ENCODE assay signal across 8 mouse cellular contexts in the genomic region with DNA sequence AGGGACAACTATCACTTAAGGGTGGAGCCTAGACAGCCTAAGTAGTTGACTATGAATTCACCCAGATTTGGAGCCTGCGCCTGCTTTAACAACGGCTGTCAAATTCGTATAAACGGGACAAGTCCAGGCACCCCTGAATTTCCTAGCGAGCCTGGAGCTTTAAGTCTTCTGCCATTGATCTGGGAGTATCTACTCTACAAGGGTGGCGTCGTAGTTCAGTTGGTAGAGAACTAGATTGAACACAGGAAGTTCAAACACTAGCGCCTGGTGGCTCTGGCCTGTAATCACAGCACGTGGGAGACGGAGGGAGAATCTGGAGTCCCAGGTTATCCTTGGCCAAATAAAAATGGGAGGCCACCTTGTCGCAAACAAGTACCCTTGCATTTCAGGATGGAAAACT. TPM values are rescaled to one million over a fixed set of nuclear protein-coding genes. Genes with fewer than 3 reads are reported as not detected.
A peak's percentile ranks its signal among the peaks of the same experiment; 100 is the strongest.
DNase-seq lines count a peak whose midpoint lies in the region; ATAC-seq and TF ChIP-seq lines count a peak whose summit lies in the region.

No protein-coding gene starts in this region.

- 61% methylated on average over 11 of the region's 11 CpGs for WGBS in kidney, adult 2 months
- WGBS in hindbrain, embryonic 15.5 days = 71% methylated on average over 11 of the region's 11 CpGs

- TF ChIP-seq POLR2A in kidney, adult 2 months (IDR thresholded peaks at IDR 0.05; ENCODE audit: low read depth, low read length) = no peak

- peak overlapping the region; percentile 89 for H3K4me2 ChIP-seq in hindbrain, embryonic 15.5 days

- TF ChIP-seq CTCF in kidney, adult 2 months (conservative IDR thresholded peaks at IDR 0.05; ENCODE audit: insufficient read depth, insufficient read length, low read depth, low read length) = no peak

- H3K27ac ChIP-seq in kidney, adult 2 months (ENCODE audit: insufficient read depth, low read depth, low read length) = peak overlapping the region; percentile 24; the same call in 1 of the 2 replicates
- 0 out of 2 replicates have a peak overlapping the region, but pooled peaks have one; percentile 69 for H3K27ac ChIP-seq in hindbrain, embryonic 15.5 days (replicated peaks)

- H3K4me1 ChIP-seq in kidney, adult 2 months (ENCODE audit: control insufficient read depth, insufficient read depth, low read length) = peaks cover 11% of the 10 kb centered on the region; the same call in 1 of the 2 replicates
- H3K4me1 ChIP-seq in hindbrain, embryonic 15.5 days (replicated peaks) = peaks cover 15% of the 10 kb centered on the region

- ATAC-seq in activated CD4-positive, CD25-positive, alpha-beta regulatory T cell, adult 4 months = peak; percentile 56
- ATAC-seq in hindbrain, embryonic 15.5 days (ENCODE audit: low FRiP score, low read depth) = peak; percentile 1; the same call in 1 of the 2 replicates
- ATAC-seq in megakaryocyte-erythroid progenitor cell, adult 5-6 weeks (replicated peaks; ENCODE audit: low FRiP score, low TSS enrichment, poor library complexity, severe bottlenecking) = peak; percentile 26

- no peaks in the 10 kb centered on the region for H3K27me3 ChIP-seq in kidney, adult 2 months (replicated peaks; ENCODE audit: control insufficient read depth, insufficient read depth, low read length)
- H3K27me3 ChIP-seq in hindbrain, embryonic 15.5 days = no peaks in the 10 kb centered on the region

- H3K9me3 ChIP-seq in hindbrain, embryonic 15.5 days = no peaks in the 10 kb centered on the region

- no peaks in the 10 kb centered on the region for H3K36me3 ChIP-seq in kidney, adult 2 months (ENCODE audit: control insufficient read depth, insufficient read depth, low read length)
- no peaks in the 10 kb centered on the region for H3K36me3 ChIP-seq in hindbrain, embryonic 15.5 days

- DNase-seq in kidney, adult 2 months = no peak
- DNase-seq in kidney, postnatal 36 days = no peak
- DNase-seq in ovary, postnatal 36 days (ENCODE audit: low spot score) = no peak
- DNase-seq in ovary, postnatal 10 days (ENCODE audit: low spot score) = no peak
- no peak for DNase-seq in cerebellum, postnatal 36 days

- peak overlapping the region; percentile 37; the same call in 1 of the 2 replicates for H3K4me3 ChIP-seq in kidney, adult 2 months (ENCODE audit: insufficient read depth, low read depth, low read length)
- H3K4me3 ChIP-seq in hindbrain, embryonic 15.5 days = peak overlapping the region; percentile 60

- H3K9ac ChIP-seq in hindbrain, embryonic 15.5 days = no peak overlapping the region

RNA-seq across cellular contexts. Expression of a gene that starts 0.4 kb away (rescaled TPM):
- polyA plus RNA-seq in kidney, adult 2 months (2012; rRNA removed) = 28.2 and 31.3 TPM in 2 replicates
- polyA plus RNA-seq in activated CD4-positive, CD25-positive, alpha-beta regulatory T cell, adult 4 months (2017; shearing (Covaris generic)) = 10 to 100 TPM; 16.7 to 19.0 TPM
- polyA plus RNA-seq in hindbrain, embryonic 15.5 days (2015; fragmentation: Nextera tagmentation; extraction: Ambion mirVana) = 35.2 and 38.5 TPM in 2 replicates
- 19.1 and 21.5 TPM in 2 replicates for total RNA-seq in megakaryocyte-erythroid progenitor cell, adult 5-6 weeks (2014; fragmentation: Nextera tagmentation)
- 17.3 and 19.5 TPM in 2 replicates for total RNA-seq in megakaryocyte-erythroid progenitor cell, adult 5-6 weeks (2017)

RNA-seq across cellular contexts. Expression of a gene that starts 44.1 kb away (rescaled TPM):
- polyA plus RNA-seq in kidney, adult 2 months (2012; rRNA removed) = 7.0 and 7.3 TPM in 2 replicates
- not detected for polyA plus RNA-seq in activated CD4-positive, CD25-positive, alpha-beta regulatory T cell, adult 4 months (2017; shearing (Covaris generic))
- polyA plus RNA-seq in hindbrain, embryonic 15.5 days (2015; fragmentation: Nextera tagmentation; extraction: Ambion mirVana) = 3.1 and 4.7 TPM in 2 replicates
- total RNA-seq in megakaryocyte-erythroid progenitor cell, adult 5-6 weeks (2014; fragmentation: Nextera tagmentation) = 0.50 TPM in 1 of 2 replicates, not detected in the other
- 0.53 and 1.8 TPM in 2 replicates for total RNA-seq in megakaryocyte-erythroid progenitor cell, adult 5-6 weeks (2017)

RNA-seq across cellular contexts. Expression of a gene that starts 48.3 kb away (rescaled TPM):
- polyA plus RNA-seq in kidney, adult 2 months (2012; rRNA removed) = 24.4 and 49.4 TPM in 2 replicates
- 1,000 to 10,000 TPM; 2,827 to 5,236 TPM for polyA plus RNA-seq in activated CD4-positive, CD25-positive, alpha-beta regulatory T cell, adult 4 months (2017; shearing (Covaris generic))
- 154 and 187 TPM in 2 replicates for polyA plus RNA-seq in hindbrain, embryonic 15.5 days (2015; fragmentation: Nextera tagmentation; extraction: Ambion mirVana)
- 295 and 358 TPM in 2 replicates for total RNA-seq in megakaryocyte-erythroid progenitor cell, adult 5-6 weeks (2014; fragmentation: Nextera tagmentation)
- total RNA-seq in megakaryocyte-erythroid progenitor cell, adult 5-6 weeks (2017) = 148 and 204 TPM in 2 replicates

Comparison
In these comparisons a context has a peak if more than half of its experiments do, and no peak if none do; other contexts are left out.
1. ATAC-seq: peak in every context shown above with its lines; median percentile 56 in activated CD4-positive, CD25-positive, alpha-beta regulatory T cell, adult 4 months; 26 in megakaryocyte-erythroid progenitor cell, adult 5-6 weeks; 1 in hindbrain, embryonic 15.5 days.
2. RNA of a gene that starts 48.3 kb away (polyA plus RNA-seq): 2,827 to 5,236 TPM in activated CD4-positive, CD25-positive, alpha-beta regulatory T cell, adult 4 months; 154 to 187 TPM in hindbrain, embryonic 15.5 days and 24.4 to 49.4 TPM in kidney, adult 2 months; every median in the first group is over 10 times any median in the second.